ENCODE assay signal across 8 mouse cellular contexts in the genomic region with DNA sequence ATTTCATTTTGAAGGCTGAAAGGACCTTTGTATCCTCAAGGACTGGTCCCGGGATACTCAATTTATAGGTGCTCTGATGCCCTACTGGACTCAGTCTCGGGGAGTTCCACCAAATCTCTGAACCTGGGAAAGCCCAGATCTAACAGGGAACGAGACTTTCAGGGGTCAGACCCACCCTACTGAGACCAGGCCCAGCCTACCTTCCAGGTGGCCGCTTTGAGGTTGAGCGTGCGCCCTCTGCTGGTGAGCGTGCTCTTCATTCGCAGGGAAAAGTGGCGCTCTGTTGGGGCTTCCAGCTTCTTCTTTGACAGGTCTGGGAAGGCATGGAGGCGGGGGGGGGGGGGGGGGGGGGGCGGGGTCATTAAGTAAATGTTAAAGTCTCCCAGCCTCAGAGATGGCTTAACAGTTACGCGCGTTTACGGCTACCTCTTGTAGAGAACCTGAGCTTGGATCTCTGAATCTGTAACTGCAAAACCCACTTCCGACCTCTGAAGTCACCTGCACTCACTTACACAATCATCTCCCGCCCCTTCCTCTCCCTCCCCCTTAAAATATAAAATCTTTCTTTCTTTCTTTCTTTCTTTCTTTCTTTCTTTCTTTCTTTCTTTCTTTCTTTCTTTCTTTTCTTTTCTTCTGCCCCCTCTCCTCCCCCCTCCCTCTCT. TPM values are rescaled to one million over a fixed set of nuclear protein-coding genes. Genes with fewer than 3 reads are reported as not detected.
A peak's percentile ranks its signal among the peaks of the same experiment; 100 is the strongest.
DNase-seq lines count a peak whose midpoint lies in the region; ATAC-seq lines count a peak whose summit lies in the region.

No protein-coding gene starts in this region.

- no peaks in the 10 kb centered on the region for H3K4me1 ChIP-seq in forebrain, embryonic 14.5 days (ENCODE audit: control insufficient read depth, insufficient read depth, low read length)
- peaks cover 11% of the 10 kb centered on the region; the same call in 1 of the 2 replicates for H3K4me1 ChIP-seq in intestine, embryonic 16.5 days (ENCODE audit: control insufficient read depth, insufficient read depth, low read length)
- peaks cover 52% of the 10 kb centered on the region for H3K4me1 ChIP-seq in liver, embryonic 15.5 days (replicated peaks)

- 0 out of 2 replicates have a peak, but pooled peaks cover 3% of the 10 kb centered on the region for H3K36me3 ChIP-seq in forebrain, embryonic 14.5 days (ENCODE audit: control insufficient read depth, insufficient read depth, low read length)
- peaks cover 45% of the 10 kb centered on the region for H3K36me3 ChIP-seq in intestine, embryonic 16.5 days (ENCODE audit: control insufficient read depth, insufficient read depth, low read length)
- peaks cover 76% of the 10 kb centered on the region for H3K36me3 ChIP-seq in liver, embryonic 15.5 days (replicated peaks)

- H3K4me3 ChIP-seq in forebrain, embryonic 14.5 days (ENCODE audit: low read depth, low read length): no peak overlapping the region
- no peak overlapping the region for H3K4me3 ChIP-seq in intestine, embryonic 16.5 days (ENCODE audit: low read length)
- H3K4me3 ChIP-seq in liver, embryonic 15.5 days (replicated peaks): no peak overlapping the region

- peak; percentile 54 for DNase-seq in 3T3-L1 (ENCODE audit: low read depth, low spot score)
- peak; percentile 70 to 73 for DNase-seq in B cell, adult 2 months
- peak; percentile 49 for DNase-seq in c-Kit-positive CD71-negative TER-119-negative erythroid progenitor cells, embryonic 14.5 days (ENCODE audit: low read depth)
- peak; percentile 75 for DNase-seq in forebrain, embryonic 14.5 days (ENCODE audit: low spot score)
- DNase-seq in right cerebral cortex, postnatal 14 days: peak; percentile 70

- WGBS in forebrain, embryonic 14.5 days: 10% methylated on average over 15 of the region's 17 CpGs
- 14% methylated on average over 14 of the region's 17 CpGs for WGBS in intestine, embryonic 16.5 days
- 29% methylated on average over 15 of the region's 17 CpGs for WGBS in liver, embryonic 15.5 days (ENCODE audit: insufficient replicate concordance)

- no peak overlapping the region for H3K27ac ChIP-seq in forebrain, embryonic 14.5 days (ENCODE audit: low read depth, low read length)
- H3K27ac ChIP-seq in intestine, embryonic 16.5 days (ENCODE audit: low read length): no peak overlapping the region
- no peak overlapping the region for H3K27ac ChIP-seq in liver, embryonic 15.5 days (replicated peaks)

- no peaks in the 10 kb centered on the region for H3K9me3 ChIP-seq in forebrain, embryonic 14.5 days (replicated peaks; ENCODE audit: control insufficient read depth, low read length)
- H3K9me3 ChIP-seq in intestine, embryonic 16.5 days (ENCODE audit: control insufficient read depth, low read length): no peaks in the 10 kb centered on the region
- H3K9me3 ChIP-seq in liver, embryonic 15.5 days (replicated peaks): no peaks in the 10 kb centered on the region

- no peak overlapping the region for H3K4me2 ChIP-seq in forebrain, embryonic 14.5 days (ENCODE audit: low read length)
- no peak overlapping the region for H3K4me2 ChIP-seq in intestine, embryonic 16.5 days (ENCODE audit: low read depth, low read length)
- H3K4me2 ChIP-seq in liver, embryonic 15.5 days: no peak overlapping the region

- no peak overlapping the region for H3K9ac ChIP-seq in forebrain, embryonic 14.5 days (ENCODE audit: low read length)
- peak overlapping the region; percentile 3; the same call in 1 of the 2 replicates for H3K9ac ChIP-seq in intestine, embryonic 16.5 days (ENCODE audit: low read depth, low read length)
- H3K9ac ChIP-seq in liver, embryonic 15.5 days: no peak overlapping the region

- ATAC-seq in forebrain, embryonic 14.5 days: 0 out of 2 replicates have a peak, but pooled peaks have one; percentile 17
- ATAC-seq in intestine, embryonic 16.5 days: peak; percentile 23
- ATAC-seq in liver, embryonic 15.5 days (ENCODE audit: insufficient read depth): 0 out of 2 replicates have a peak, but pooled peaks have one; percentile 4
- no peak for ATAC-seq in monocyte, adult 5-6 weeks (replicated peaks; ENCODE audit: insufficient number of reproducible peaks, low FRiP score, low TSS enrichment, poor library complexity, severe bottlenecking)

- H3K27me3 ChIP-seq in forebrain, embryonic 14.5 days (replicated peaks; ENCODE audit: control insufficient read depth, insufficient read depth, low read length): no peaks in the 10 kb centered on the region
- no peaks in the 10 kb centered on the region for H3K27me3 ChIP-seq in intestine, embryonic 16.5 days (replicated peaks; ENCODE audit: control insufficient read depth, insufficient read depth, low read length)
- H3K27me3 ChIP-seq in liver, embryonic 15.5 days: no peaks in the 10 kb centered on the region

RNA-seq across cellular contexts. Expression of a gene that starts 11.2 kb away (rescaled TPM):
- 2.8 and 5.7 TPM in 2 replicates for polyA plus RNA-seq in forebrain, embryonic 14.5 days (2014; fragmentation: Nextera tagmentation; extraction: Ambion mirVana)
- polyA plus RNA-seq in intestine, embryonic 16.5 days (2015; fragmentation: Nextera tagmentation; extraction: Ambion mirVana): 72.7 and 87.8 TPM in 2 replicates
- polyA plus RNA-seq in liver, embryonic 15.5 days (2015; fragmentation: Nextera tagmentation; extraction: Ambion mirVana): 31.4 and 37.5 TPM in 2 replicates
- not detected in 3 replicates for total RNA-seq in monocyte, adult 5-6 weeks (2017)

RNA-seq across cellular contexts. Expression of a gene that starts 22.8 kb away (rescaled TPM):
- 1.6 and 2.1 TPM in 2 replicates for polyA plus RNA-seq in forebrain, embryonic 14.5 days (2014; fragmentation: Nextera tagmentation; extraction: Ambion mirVana)
- polyA plus RNA-seq in intestine, embryonic 16.5 days (2015; fragmentation: Nextera tagmentation; extraction: Ambion mirVana): 0.48 and 0.73 TPM in 2 replicates
- polyA plus RNA-seq in liver, embryonic 15.5 days (2015; fragmentation: Nextera tagmentation; extraction: Ambion mirVana): 0.13 and 0.24 TPM in 2 replicates
- total RNA-seq in monocyte, adult 5-6 weeks (2017): 0.19 to 0.64 TPM (median 0.29 TPM) in 3 replicates

RNA-seq across cellular contexts. Expression of a gene that starts 23.3 kb away (rescaled TPM):
- polyA plus RNA-seq in forebrain, embryonic 14.5 days (2014; fragmentation: Nextera tagmentation; extraction: Ambion mirVana): 112 and 115 TPM in 2 replicates
- polyA plus RNA-seq in intestine, embryonic 16.5 days (2015; fragmentation: Nextera tagmentation; extraction: Ambion mirVana): 83.7 and 88.3 TPM in 2 replicates
- polyA plus RNA-seq in liver, embryonic 15.5 days (2015; fragmentation: Nextera tagmentation; extraction: Ambion mirVana): 43.2 and 45.3 TPM in 2 replicates
- total RNA-seq in monocyte, adult 5-6 weeks (2017): 25.8 to 48.8 TPM (median 35.1 TPM) in 3 replicates

RNA-seq across cellular contexts. Expression of a gene that starts 58.6 kb away (rescaled TPM):
- polyA plus RNA-seq in forebrain, embryonic 14.5 days (2014; fragmentation: Nextera tagmentation; extraction: Ambion mirVana): 3.4 and 3.7 TPM in 2 replicates
- polyA plus RNA-seq in intestine, embryonic 16.5 days (2015; fragmentation: Nextera tagmentation; extraction: Ambion mirVana): 32.6 and 35.6 TPM in 2 replicates
- 3.7 and 3.9 TPM in 2 replicates for polyA plus RNA-seq in liver, embryonic 15.5 days (2015; fragmentation: Nextera tagmentation; extraction: Ambion mirVana)
- 0.10 to 0.38 TPM in 2 of 3 replicates, not detected in the other for total RNA-seq in monocyte, adult 5-6 weeks (2017)
